Mouse (Mus musculus): ENCODE measurements around the gene Gbx2. TPM values are rescaled to one million over a fixed set of nuclear protein-coding genes. Genes with fewer than 3 reads are reported as not detected.

Gbx2 gene
- polyA plus RNA-seq, 1 experiment from 2014 or later: 0.28 TPM

Other genes starting within 250 kb of the Gbx2 start
- 0.09 TPM in 1 of 2 replicates, not detected in the other for gene Asb18, start 83.5 kb upstream of the Gbx2 start, polyA plus RNA-seq (2015; fragmentation: Nextera tagmentation; extraction: Ambion mirVana)
- 2.5 and 6.9 TPM in 2 replicates for gene Iqca, start 222.2 kb upstream of the Gbx2 start, polyA plus RNA-seq (2015; fragmentation: Nextera tagmentation; extraction: Ambion mirVana)

Measured in embryonic facial prominence, embryonic 15.5 days (tissue).